Mouse (Mus musculus): ENCODE results near the gene Dzank1.

Gene Dzank1

GRCm38 (mm10) chr2:144526981-144527820 lies at the start of gene Dzank1, which contains the start of gene Polr3f:
Gene Dzank1, minus strand, starts transcription at chr2:144527414.
Gene Polr3f, plus strand, starts transcription at chr2:144527718.
- DNase-seq, result peak; percentile 96

- peak; percentile 93 for DNase-seq
Observed at GRCm38 (mm10) chr2:144555820-144556552, 28.8 kb upstream of the Dzank1 start, which contains the start of gene Sec23b. Gene Sec23b, plus strand, starts transcription at chr2:144556229.

- DNase-seq, result no peak
Observed at GRCm38 (mm10) chr2:144555286-144555819, 28.1 kb upstream of the Dzank1 start.

GRCm38 (mm10) chr2:144553905-144554304 lies 26.7 kb upstream of the Dzank1 start:
- DNase-seq, result no peak

- peak; percentile 53 for DNase-seq
Observed at GRCm38 (mm10) chr2:144550529-144550928, 23.3 kb upstream of the Dzank1 start, which contains the start of gene Rbbp9. Gene Rbbp9, minus strand, starts transcription at chr2:144550869.

- DNase-seq, result no peak
Observed at GRCm38 (mm10) chr2:144547559-144547958, 20.3 kb upstream of the Dzank1 start.

GRCm38 (mm10) chr2:144545481-144545880 lies 18.3 kb upstream of the Dzank1 start:
- no peak for DNase-seq

- DNase-seq, result no peak
Observed at GRCm38 (mm10) chr2:144545061-144545460, 17.8 kb upstream of the Dzank1 start.

GRCm38 (mm10) chr2:144544630-144545029 lies 17.4 kb upstream of the Dzank1 start:
- no peak for DNase-seq

GRCm38 (mm10) chr2:144543670-144544069 lies 16.5 kb upstream of the Dzank1 start:
- no peak for DNase-seq

- no peak for DNase-seq
Observed at GRCm38 (mm10) chr2:144541246-144541645, 14.0 kb upstream of the Dzank1 start.

- DNase-seq, result no peak
Observed at GRCm38 (mm10) chr2:144537123-144537522, 9.9 kb upstream of the Dzank1 start.

- no peak for DNase-seq
Observed at GRCm38 (mm10) chr2:144527821-144528174, 584 bp upstream of the Dzank1 start.

- peak; percentile 13 for DNase-seq
Observed at GRCm38 (mm10) chr2:144525856-144526255, 1.4 kb downstream of the Dzank1 start.

- no peak for DNase-seq
Observed at GRCm38 (mm10) chr2:144519772-144520171, 7.4 kb downstream of the Dzank1 start.

- DNase-seq, result no peak
Observed at GRCm38 (mm10) chr2:144514619-144515018, 12.6 kb downstream of the Dzank1 start.

- no peak for DNase-seq
Observed at GRCm38 (mm10) chr2:144502134-144502533, 25.1 kb downstream of the Dzank1 start.

GRCm38 (mm10) chr2:144489342-144489741 lies 37.9 kb downstream of the Dzank1 start:
- no peak for DNase-seq

GRCm38 (mm10) chr2:144487476-144487875 lies 39.7 kb downstream of the Dzank1 start:
- DNase-seq, result no peak

- DNase-seq, result no peak
Observed at GRCm38 (mm10) chr2:144485439-144485838, 41.8 kb downstream of the Dzank1 start.

GRCm38 (mm10) chr2:144484084-144484483 lies 43.1 kb downstream of the Dzank1 start:
- no peak for DNase-seq

GRCm38 (mm10) chr2:144479421-144479820 lies 47.8 kb downstream of the Dzank1 start:
- DNase-seq, result no peak

GRCm38 (mm10) chr2:144467203-144467602 lies 60.0 kb downstream of the Dzank1 start:
- DNase-seq, result no peak
